Mouse (Mus musculus) C2C12 (cell line): ENCODE data around the gene Ankrd42. TPM values are rescaled to one million over a fixed set of nuclear protein-coding genes. Genes with fewer than 3 reads are reported as not detected.

ENCODE experiments used
- H3K27me3 ChIP-seq: one replicate; pipeline ENCODE4 v1.6.1; 2011; ENCODE audit not compliant: control insufficient read depth, insufficient read depth, insufficient read length
- H3K36me3 ChIP-seq: one replicate; pipeline ENCODE4 v1.6.1; 2011; ENCODE audit not compliant: control insufficient read depth, insufficient read depth
- H3K4me3 ChIP-seq: one replicate; pipeline ENCODE4 v1.5.1; 2011; ENCODE audit warnings: mild to moderate bottlenecking, control low read depth; ENCODE audit not compliant: poor library complexity, insufficient read depth, severe bottlenecking
- H3K79me2 ChIP-seq: one replicate; pipeline ENCODE4 v1.6.1; 2011; ENCODE audit not compliant: control insufficient read depth, insufficient read depth
- H3K79me3 ChIP-seq: one replicate; pipeline ENCODE4 v1.6.1; 2011; ENCODE audit warnings: low read depth, control low read depth
- H3ac ChIP-seq: one replicate; pipeline ENCODE3; 2011; ENCODE audit warnings: low read depth; ENCODE audit not compliant: control insufficient read depth, insufficient read length
- CEBPB ChIP-seq: IDR thresholded peaks from one replicate; pipeline ENCODE4 v1.6.1; 2011; ENCODE audit warnings: low read depth, mild to moderate bottlenecking, control low read depth, moderate library complexity
- CTCF ChIP-seq: IDR thresholded peaks from one replicate; pipeline ENCODE4 v1.5.1; 2011; ENCODE audit not compliant: control insufficient read depth, insufficient read depth, insufficient read length
- FOSL1 ChIP-seq: IDR thresholded peaks from one replicate; pipeline ENCODE4 v1.8.0; 2011; ENCODE audit warnings: mild to moderate bottlenecking, low read length; ENCODE audit not compliant: poor library complexity, insufficient read depth, severe bottlenecking
- MAX ChIP-seq: IDR thresholded peaks from one replicate; pipeline ENCODE4 v1.6.1; 2011; ENCODE audit warnings: mild to moderate bottlenecking, control low read depth
- MYOD1 ChIP-seq: IDR thresholded peaks from one replicate; pipeline ENCODE4 v1.6.1; 2011; ENCODE audit warnings: low read depth; ENCODE audit not compliant: control insufficient read depth, insufficient read length
- MYOG ChIP-seq: IDR thresholded peaks from one replicate; pipeline ENCODE4 v1.6.1; 2011; ENCODE audit not compliant: control insufficient read depth, insufficient read length; ENCODE audit errors: extremely low read depth
- USF1 ChIP-seq: IDR thresholded peaks from one replicate; pipeline ENCODE4 v1.6.1; 2011; ENCODE audit warnings: low read depth, mild to moderate bottlenecking, control low read depth, moderate library complexity
- polyA plus RNA-seq: library from polyadenylated mRNA; unstranded; fragments of >200 nt; fragmentation: generic; extraction: Trizol; gene quantifications from one replicate; pipeline ENCODE4 v1.2.1, GENCODE M21; 2012; ENCODE audit warnings: missing spikeins

Ankrd42 gene
- polyA plus RNA-seq, 1 experiment = 1.2 TPM

DNA sequence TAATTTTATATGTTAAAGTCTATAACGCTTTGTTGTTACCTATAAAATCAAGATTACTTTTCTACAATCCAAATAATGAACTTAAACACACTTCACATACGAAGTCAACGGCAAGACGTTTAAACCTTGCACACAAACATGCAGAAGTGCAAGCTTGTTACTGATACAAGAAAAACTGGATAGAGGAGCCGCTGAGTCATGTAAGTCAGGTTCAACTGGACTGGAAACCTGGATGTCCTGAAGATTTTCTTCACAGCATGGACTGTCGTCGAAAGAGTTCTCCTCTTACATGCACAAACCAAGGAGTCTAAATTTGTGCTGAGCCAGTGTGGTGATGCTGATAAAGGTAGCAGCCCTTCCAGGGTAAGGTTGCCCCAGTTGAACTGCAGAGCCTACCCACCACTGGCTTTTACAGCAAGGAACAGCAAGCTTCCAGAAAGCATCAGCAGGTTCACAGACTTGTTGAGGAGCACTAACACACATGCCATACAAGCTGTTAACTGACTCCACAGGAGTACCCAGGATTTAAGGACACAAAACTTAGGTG is 29.4 kb upstream of the Ankrd42 start:
- H3K79me2 ChIP-seq = peaks cover 82% of the 10 kb centered on the region
- peaks cover 39% of the 10 kb centered on the region for H3K36me3 ChIP-seq
- no peaks in the 10 kb centered on the region for H3K27me3 ChIP-seq
- peaks cover 59% of the 10 kb centered on the region for H3K79me3 ChIP-seq
- no peak overlapping the region for H3K4me3 ChIP-seq
- no peak overlapping the region for H3ac ChIP-seq
- TF ChIP-seq USF1 (no peak), CEBPB (no peak), MYOD1 (no peak), MYOG (no peak), MAX (no peak), FOSL1 (no peak), CTCF (no peak)

DNA sequence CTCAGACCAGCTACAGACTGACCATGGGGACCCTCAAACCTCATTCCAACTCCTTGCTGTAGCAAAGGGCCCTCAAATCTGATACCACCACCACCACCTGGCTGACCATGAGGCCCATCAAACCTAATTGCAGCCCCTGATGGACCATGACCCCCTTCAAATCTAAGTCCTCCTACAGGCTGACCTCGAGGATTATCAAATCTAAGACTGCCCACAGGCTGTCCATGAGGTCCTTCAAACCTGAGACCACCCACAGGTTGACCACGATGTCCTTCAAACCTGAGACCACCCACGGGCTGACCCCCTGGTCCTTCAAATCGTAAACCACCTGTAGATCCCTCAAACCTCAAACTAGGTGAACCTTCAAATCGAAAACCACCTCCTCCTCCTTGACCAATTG is 21.1 kb upstream of the Ankrd42 start:
- H3K27me3 ChIP-seq = no peaks in the 10 kb centered on the region
- peaks cover 68% of the 10 kb centered on the region for H3K36me3 ChIP-seq
- H3K79me3 ChIP-seq = peaks cover 55% of the 10 kb centered on the region
- no peak overlapping the region for H3K4me3 ChIP-seq
- TF ChIP-seq CTCF = no peak
- TF ChIP-seq USF1 = no peak
- TF ChIP-seq MYOD1 = no peak
- TF ChIP-seq CEBPB = no peak
- no peak for TF ChIP-seq MYOG
- TF ChIP-seq MAX = no peak
- no peak for TF ChIP-seq FOSL1
- H3ac ChIP-seq = no peak overlapping the region
- peaks cover 88% of the 10 kb centered on the region for H3K79me2 ChIP-seq

DNA sequence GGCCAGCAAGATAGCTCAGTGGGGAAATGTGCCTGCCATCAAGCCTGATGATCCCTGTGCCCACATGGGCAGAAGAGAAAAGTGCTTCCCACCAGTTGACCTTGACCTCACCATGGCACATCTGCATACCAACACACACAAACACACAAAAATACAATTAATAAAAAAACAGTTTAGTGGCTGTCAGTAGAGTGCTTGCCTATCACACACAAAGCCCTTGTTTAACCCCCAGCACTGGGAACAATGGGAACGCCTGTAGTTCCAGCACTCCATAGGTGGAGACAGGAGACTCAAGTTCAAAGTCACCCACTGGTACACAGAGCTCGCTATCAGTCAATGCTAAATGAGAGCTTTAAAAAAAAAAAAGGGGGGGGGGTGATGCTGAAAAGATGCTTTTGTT is 19.4 kb upstream of the Ankrd42 start:
- H3K36me3 ChIP-seq = peaks cover 62% of the 10 kb centered on the region
- H3ac ChIP-seq = no peak overlapping the region
- no peak overlapping the region for H3K4me3 ChIP-seq
- TF ChIP-seq USF1 (no peak), FOSL1 (no peak), MYOD1 (no peak), MAX (no peak), MYOG (no peak), CTCF (no peak), CEBPB (no peak)
- H3K79me3 ChIP-seq = peaks cover 56% of the 10 kb centered on the region
- peaks cover 90% of the 10 kb centered on the region for H3K79me2 ChIP-seq
- no peaks in the 10 kb centered on the region for H3K27me3 ChIP-seq

DNA sequence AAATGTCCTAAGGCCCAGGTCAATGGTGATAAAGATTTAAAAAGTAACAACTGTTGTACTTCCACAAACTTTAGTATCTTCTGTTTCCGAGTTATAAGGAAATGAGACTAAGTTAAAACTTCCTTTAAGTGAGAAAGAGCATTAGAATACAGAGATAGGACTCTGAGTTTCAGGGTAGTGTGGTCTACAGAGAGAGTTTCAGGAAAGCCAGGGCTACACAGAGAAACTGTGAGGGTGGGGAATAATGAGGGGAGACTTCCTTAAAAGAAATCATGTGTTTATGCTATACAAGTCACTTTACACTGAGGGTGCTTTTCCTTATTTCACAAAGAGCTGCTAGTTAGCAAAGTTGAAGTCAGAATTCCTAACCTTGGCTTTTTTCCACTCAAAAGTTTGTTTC is 16.4 kb upstream of the Ankrd42 start:
- Histone ChIP-seq H3K79me3 (peaks cover 36% of the 10 kb centered on the region), H3K4me3 (no peak overlapping the region), H3K27me3 (no peaks in the 10 kb centered on the region), H3K36me3 (peaks cover 57% of the 10 kb centered on the region), H3K79me2 (peaks cover 75% of the 10 kb centered on the region), H3ac (no peak overlapping the region)
- TF ChIP-seq MAX (no peak), MYOD1 (no peak), FOSL1 (no peak), CTCF (no peak), CEBPB (no peak), USF1 (no peak), MYOG (no peak)

GRCm38 (mm10) chr7:92647790-92648189 is 10.8 kb upstream of the Ankrd42 start:
- TF ChIP-seq CTCF = no peak
- TF ChIP-seq USF1 = no peak
- TF ChIP-seq FOSL1 = no peak
- TF ChIP-seq MYOD1 = no peak
- no peak for TF ChIP-seq CEBPB
- no peak for TF ChIP-seq MYOG
- TF ChIP-seq MAX = no peak
- Histone ChIP-seq H3ac (no peak overlapping the region), H3K27me3 (no peaks in the 10 kb centered on the region), H3K79me3 (peaks cover 10% of the 10 kb centered on the region), H3K79me2 (peaks cover 28% of the 10 kb centered on the region), H3K4me3 (no peak overlapping the region), H3K36me3 (peaks cover 90% of the 10 kb centered on the region)

DNA sequence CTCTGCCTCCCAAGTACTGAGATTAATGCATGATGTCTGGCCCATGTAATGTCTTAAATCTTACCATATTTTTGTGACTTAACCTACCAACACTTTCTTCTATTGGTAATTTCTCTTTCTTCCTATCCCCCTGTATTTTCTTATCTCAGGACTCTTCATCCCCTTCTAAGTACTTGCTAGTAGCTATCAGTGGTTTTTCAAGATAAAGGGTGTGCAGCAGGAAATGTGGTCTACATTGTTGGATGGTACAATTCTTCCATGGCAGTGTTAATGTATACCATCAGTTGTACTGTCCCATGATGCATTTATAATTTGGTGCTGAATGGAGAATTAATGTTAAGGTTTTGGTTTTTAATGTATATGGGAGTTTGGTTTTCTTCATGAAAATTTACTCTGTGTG is 5.4 kb upstream of the Ankrd42 start:
- H3K27me3 ChIP-seq = no peaks in the 10 kb centered on the region
- H3K36me3 ChIP-seq = peaks cover 72% of the 10 kb centered on the region
- H3K79me3 ChIP-seq = peaks cover 9% of the 10 kb centered on the region
- H3ac ChIP-seq = no peak overlapping the region
- no peak overlapping the region for H3K4me3 ChIP-seq
- H3K79me2 ChIP-seq = peaks cover 13% of the 10 kb centered on the region
- TF ChIP-seq FOSL1 (no peak), MYOG (no peak), CEBPB (no peak), MYOD1 (no peak), CTCF (no peak), USF1 (no peak), MAX (no peak)
